Mouse (Mus musculus) urinary bladder, adult 18-20 months (tissue): ENCODE measurements around the gene Slc22a23.

Experiments
- DNase-seq, 2 experiments: peaks; one replicate each; pipeline ENCODE4 v3.0.0; 2022; ENCODE audit warnings: low spot score in 2 of 2, mixed read lengths in 2 of 2

Gene Slc22a23

DNA sequence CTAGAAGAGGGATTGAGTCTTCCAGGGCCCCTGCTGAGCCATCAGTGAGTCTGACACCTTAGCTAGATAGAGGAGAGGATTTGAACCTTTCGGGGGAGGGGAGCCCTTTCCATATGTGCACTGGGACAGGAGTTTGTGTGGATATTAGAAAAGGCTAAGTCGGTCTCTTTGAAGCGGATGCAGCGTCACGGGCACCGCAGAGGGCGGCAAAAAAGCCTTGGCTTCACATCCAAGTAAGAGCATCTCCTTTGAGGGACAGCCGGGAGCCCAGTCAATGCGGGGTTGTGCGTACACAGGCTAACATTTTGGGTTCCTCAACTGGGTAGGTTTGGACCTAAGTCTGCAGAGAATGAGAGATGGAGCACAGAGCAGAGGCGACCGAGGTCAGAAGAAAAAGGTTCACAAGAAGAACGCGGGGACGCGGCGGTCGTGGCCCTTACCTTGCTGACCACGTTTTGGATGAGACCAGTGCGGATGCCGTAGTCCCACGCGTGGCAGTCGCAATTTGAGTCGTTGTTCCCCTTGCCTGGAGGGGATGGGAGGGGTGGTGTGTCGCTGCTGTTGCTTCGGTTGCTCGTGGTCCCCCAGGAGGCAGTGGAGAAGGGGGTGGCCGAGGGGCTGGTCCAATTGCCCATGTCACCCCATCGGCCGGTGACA lies 1.1 kb downstream of the Slc22a23 start:
- peak in 1 of 2 experiments; percentile 43 for DNase-seq

DNA sequence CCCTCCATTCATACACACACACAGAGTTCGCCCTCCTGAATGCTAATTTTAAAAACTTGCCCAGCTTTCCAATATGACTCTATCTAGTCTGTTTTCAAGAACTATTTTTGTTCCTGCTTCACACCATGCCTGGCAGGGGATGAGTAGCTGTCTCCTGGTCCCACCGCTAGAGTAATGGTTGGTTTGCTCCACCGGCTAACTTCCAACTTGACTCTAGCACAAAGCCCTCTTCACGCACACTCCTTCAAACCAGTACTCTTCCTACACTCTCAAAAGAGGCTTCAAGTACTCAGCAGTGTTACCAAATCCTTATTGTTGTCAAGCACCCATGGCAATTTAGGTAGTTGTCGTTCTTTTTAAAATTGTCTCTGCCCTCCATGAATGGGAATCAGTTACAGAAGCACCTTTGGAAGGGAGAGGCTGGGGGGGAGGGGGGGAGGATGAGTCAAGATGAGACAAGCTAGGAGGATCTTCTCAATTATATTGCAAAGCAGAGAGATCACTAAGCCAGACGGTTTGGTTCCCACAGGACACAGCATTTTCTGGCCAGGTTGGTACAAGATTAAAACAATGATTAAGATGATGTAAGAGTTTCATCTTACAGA lies 2.6 kb downstream of the Slc22a23 start:
- DNase-seq = no peak

DNA sequence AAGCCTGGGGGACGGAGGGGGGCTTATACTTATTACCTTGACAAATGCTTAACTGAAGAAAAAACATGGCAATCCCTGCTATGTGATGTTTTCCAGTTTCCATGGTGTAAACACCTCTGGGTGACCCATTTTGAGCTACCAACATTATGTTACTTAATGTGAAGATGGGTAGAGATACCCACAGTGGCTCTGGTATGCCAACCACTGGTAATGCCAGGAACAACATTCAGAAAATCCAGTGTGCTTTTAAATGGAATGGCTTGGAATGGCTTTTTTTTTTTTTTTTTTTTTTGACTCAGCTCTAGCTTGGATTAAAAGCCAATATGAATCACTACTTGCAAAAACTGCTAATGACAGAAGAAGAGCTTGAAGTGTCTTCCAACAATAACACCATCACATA lies 8.1 kb downstream of the Slc22a23 start:
- DNase-seq = no peak

DNA sequence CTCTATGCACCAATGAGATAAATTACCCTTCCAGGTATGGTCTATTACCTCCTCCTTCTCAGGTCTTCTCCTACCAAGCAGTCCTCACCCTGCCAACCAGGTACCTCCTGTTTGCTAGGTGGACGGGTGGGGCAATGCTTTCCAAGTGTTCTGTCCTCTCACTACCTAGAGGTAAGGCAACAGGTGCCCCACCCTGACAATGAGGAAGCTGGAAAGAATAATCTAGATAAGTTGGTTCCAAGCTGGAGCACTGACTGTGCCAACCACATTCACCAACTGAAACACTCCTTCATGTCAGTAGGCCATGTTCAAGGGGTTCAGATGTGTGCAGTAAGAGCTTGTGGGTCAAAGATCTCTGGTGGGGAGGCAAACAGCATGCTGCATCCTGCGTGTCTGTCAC lies 10.1 kb downstream of the Slc22a23 start:
- DNase-seq = no peak

DNA sequence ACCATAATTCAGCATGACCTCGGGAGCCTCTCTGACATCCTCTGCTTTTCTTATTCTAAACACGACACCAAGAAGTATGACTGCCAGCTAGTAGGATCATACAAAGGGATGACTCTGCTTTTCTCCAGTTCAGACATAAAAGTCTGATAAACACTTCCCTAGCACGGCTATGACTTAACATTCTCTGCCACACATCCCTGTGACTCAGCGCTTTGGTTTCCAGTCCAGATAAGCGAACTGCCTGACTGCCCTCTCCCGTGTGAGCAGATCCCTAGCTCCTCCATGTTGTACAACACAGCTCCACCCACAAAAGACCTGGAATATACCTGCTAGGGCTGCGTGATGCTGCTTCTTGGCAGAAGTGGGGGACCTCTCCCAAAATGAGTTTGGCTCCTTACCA lies 12.2 kb downstream of the Slc22a23 start:
- DNase-seq = peak in 1 of 2 experiments; percentile 57

DNA sequence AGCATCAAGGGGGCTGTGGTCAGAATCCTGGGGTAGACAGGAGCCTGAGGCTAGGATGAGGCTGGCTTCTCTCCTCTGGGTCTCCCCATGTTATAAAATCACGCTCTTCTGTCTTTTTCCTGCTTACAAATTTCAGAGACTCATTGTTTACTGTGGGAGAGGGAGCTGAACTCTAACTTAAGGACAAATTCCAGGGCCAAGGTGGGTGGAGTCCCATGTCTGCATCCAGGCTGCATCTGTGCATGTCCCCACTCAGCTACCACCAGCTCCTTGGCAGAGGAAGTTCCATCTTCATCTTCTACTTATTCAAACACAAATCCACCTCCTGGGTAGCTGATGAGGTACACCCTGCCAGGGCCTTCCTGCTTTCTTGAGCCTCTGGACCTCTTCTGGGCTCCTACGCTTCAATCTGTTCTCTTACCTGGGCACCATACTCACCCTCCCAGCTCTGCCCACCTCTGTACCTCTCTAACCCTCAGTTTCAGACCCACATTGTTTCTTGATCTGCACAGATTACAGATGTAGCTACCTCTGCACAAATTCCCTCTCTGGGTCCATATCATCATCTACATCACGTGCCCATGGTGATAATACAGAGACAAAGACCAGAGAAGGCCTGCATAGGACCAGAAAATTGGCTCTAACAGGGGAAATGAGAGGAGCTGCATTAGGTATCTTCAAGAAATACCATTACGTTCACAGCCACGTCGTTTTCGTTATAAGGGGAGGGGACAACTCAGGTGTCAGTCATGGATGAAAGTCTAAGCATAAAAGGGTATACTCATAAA lies 13.4 kb downstream of the Slc22a23 start:
- DNase-seq = no peak

DNA sequence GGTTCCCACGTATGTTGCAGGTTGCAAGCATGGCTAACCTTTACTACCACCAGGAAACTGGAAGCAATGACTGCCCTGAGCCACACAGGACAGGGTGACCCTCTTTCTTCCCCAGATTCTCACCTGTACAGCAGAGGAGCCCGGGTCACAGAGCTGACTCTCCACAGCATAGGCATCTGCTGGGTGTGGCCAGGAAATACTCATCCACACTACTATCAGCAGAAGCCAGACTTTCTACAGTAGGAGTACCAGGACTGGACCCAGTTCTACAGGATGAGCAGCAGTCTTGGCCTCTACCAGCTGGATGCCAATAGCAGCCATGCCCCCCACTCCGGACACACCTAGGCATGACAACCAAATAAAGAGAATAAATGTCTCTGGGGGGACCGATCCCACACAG lies 15.4 kb downstream of the Slc22a23 start:
- no peak for DNase-seq

DNA sequence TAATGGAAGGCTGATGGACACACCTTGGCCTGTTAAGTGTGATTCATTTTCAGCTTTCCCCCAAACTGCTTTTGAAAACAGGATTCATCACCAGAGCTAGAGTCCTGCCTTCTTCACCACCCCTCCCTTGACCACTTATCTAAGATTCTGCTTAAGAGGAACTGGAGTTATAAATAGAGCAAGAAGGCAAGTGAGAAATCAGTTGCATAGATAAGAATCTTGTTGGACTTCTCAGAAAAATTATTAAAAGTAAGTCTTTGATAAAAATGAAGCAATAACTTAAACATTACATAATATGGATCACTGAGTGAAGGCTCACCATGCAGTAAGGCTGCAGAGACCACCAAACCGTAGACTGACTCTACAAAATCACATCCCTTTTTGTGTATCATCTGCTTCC lies 18.0 kb downstream of the Slc22a23 start:
- no peak for DNase-seq

DNA sequence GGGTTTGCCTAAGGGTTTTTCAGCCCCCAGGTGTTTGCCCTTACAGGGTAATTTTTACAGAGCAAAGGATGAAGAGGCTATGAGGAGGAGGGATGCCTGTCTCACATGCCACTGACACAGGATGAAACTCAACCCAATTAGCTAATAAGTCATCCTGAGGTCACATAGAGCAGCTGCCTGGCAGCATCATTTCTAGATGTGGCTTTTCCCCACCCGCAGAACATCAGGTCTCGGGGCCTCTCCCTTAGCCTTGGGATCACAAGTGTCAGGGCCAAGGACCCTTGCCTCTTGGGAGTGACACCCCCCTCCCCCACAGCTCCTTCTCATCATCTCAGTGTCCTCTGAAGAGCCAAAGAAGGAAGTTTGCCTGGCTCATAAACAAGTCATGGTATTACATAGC lies 21.6 kb downstream of the Slc22a23 start:
- no peak for DNase-seq

DNA sequence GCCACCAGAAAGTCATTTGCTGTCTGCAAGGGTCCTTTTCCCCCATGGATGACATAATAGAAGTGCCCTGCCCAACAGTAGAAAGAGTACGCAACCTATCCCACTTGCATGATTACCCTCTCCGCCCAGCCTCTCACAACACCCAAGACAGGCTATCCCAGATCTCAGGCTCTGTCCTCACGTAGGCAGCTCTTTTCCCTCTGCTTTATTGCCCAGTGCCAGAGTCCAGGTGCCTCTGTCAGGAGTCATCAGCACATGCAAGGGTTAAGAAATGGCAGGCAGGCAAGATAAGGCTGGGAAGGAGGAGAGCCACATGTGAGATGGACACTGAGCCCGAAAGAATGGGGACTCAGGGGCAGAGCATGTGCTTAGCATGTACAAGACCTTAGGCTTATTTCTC lies 24.5 kb downstream of the Slc22a23 start:
- no peak for DNase-seq

DNA sequence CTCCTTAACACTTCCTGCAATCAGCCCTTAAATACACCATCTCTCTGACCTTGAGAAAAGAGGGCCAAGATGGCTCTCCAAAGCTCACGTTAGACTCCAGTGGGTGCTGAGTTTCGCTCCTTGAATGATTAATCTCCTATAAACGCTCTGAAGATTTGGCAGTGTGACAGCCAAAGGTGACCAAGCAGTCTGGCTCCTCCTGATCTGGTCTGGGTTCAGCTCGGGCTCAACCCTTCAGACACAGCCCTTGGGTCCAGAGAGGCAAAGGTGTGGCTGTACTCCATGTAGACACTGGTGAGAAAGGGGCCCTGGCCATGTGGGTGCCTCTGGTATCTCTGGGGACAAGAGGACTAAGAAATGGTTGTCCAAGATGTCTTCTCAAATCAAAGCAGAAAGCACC lies 27.9 kb downstream of the Slc22a23 start:
- no peak for DNase-seq

DNA sequence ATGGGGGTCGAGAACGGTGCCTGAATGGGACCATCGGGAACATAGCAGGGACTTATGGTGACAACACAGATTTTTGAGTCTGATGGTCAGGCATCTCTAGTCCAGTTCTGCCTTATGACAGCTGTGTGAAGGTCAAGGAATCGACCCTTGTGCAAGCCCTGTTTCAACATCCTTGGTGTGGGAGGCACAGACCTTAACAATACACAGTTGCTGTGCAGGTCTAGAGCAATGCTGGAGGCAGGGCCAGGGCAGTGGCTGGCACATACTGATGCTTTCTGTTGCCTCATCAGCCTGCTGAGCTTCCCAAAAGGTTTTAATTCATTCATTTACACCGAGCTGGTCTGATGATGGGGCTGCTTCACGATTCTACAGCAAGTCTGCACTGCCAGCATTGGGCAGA lies 28.5 kb downstream of the Slc22a23 start:
- no peak for DNase-seq

DNA sequence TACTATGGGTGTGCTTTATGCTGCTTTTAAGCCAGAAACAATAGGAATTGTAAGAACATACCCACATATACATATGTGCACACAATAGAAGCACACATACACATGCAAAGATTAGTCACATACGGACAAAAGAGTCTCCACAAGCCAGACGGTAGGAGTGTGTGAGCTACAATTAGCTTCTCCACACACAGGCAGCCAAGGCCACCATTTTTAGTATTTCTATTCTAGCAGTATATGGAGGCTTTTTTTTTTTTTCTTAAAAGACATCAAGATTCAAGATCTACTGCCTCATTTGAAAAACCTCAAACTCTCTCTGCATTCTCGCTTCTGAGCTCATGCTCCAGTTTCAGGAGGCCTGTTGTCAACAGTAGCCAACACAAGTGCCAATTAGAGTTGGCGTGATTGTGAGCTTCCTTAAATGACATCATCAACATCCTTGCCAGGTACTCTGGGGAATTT lies 31.9 kb downstream of the Slc22a23 start:
- DNase-seq = no peak

DNA sequence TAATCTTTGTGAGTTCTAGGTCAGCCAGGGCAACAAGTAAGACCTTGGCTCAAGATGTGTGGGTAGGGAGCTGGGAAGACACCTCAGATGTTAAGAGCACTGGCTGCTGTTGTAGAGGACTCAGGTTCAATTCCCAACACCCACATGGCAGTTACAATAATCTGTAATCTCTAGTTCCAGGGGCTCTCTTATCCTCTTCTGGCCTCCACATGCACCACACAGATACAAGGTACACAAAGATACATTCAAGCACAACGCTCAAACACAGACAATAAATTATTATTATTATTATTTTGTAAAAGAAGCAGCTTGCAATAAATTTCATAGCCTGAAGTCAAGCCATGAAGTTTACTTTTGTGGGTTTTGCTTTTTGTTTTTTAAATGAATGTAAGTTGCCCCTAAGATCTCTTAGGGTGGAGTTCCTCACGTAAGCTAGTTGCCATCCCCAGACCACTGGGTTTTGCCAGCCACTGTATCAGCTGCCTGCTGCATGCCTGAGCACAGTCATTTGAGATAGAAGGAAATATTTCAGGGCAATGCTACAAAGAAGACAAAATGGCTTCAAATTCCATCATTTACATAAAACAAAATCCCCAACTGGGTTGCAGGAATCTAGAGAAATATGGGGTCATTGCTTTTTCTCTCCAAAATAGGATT lies 32.5 kb downstream of the Slc22a23 start:
- no peak for DNase-seq

DNA sequence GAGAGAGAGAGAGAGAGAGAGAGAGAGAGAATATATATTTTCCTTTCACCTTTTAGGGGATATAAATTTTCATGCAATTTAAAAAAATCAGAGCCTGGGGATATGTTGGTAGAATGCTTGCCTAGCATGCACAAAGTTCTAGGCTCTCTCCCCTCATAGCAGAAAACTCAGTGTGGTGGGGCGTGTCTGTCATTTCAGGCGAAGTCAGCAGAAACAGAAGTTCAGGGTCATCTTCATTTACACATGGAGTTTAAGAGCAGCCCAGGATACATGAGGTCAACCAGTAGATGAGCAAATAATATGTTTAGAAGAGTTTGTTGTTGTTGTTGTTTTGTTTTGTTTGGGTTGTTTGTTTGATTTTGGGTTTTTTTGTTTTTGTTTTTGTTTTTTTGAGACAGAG lies 33.4 kb downstream of the Slc22a23 start:
- no peak for DNase-seq

DNA sequence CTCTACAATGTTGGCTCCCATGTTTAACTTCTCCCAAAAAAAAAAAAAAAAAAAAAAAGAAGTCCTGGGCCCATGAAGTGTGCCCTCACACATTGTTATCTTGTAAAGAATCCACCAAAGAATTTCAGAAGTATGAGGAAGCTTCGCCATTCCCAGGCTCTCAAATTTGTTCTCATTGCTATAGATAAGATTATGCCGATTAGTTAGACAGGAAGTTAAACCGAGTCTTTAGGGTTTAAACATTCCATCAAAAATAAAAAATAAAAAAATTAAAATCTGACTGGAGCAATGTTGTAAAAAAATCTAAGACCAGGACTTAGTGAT lies 36.4 kb downstream of the Slc22a23 start:
- DNase-seq = no peak

DNA sequence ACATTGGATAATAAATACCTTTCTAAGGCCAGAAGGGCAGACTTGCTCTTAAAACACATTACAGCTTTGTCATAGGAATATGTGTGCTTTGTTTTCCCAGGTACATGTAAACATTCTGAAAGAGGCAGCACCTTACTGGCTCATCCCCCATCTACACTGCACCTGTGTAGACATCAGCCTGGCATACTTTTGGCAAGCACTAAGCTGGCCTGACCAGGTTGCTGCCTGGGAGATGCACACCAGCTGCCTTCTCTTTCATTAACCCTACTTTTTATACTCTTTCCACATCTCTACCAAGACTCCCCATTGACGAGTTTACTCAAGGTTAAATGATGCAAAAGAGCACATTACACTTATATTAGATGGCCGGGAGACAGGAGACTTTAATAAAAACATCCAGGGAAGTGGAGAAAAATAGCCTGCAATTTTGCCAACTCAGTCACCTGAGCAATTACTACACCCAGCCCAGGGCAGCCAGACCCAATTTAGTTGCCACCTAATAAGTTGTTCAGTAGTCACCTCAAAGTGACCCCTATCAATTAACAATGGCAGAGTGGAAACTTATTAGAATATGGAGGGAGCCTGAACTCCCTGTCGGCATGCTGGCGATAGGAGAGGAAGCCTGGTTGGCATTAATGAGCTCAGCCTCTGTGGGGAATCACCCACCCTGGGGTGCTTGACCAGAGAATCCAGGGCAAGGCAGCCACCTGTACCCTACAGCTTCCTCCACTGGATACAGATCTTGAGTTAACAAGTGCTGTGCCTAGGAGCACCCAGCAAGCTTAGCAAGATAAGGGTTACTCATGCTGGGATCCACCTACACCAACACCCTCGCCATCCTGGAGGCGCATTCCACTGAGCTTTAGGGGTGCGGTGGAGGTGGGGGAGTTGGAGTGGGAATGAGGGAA lies 37.0 kb downstream of the Slc22a23 start:
- no peak for DNase-seq

DNA sequence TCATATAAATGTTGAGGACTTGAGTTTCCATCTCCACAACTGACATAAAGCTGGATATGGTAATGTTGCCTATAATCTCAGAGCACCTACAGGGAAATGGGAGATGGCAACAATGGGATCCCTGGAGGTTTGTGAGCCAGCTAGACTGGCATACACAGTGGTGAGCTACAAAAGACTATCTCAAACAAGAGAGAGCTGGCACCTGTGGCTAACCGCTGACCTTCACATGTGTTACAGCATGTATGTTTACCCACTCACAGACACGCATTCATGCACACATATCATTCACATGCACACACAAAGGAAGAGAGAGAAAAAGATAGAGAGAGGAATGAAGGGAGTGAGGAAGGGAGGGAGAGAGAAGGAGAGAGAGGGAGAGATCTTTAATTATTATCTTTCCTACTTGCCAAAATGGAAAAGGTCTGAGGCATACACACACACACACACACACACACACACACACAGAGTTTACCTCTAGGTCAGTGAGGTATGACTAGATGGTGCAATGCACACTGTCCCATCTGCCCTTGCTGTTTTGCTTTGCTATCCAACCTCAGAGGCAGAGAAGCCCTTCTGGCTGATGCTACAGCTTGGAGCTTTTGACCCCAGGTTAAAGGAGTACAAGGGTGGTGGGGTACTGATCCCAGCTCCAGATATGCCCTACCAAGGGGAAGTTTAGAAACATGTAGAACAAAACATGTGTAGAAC lies 38.9 kb downstream of the Slc22a23 start:
- DNase-seq = no peak

DNA sequence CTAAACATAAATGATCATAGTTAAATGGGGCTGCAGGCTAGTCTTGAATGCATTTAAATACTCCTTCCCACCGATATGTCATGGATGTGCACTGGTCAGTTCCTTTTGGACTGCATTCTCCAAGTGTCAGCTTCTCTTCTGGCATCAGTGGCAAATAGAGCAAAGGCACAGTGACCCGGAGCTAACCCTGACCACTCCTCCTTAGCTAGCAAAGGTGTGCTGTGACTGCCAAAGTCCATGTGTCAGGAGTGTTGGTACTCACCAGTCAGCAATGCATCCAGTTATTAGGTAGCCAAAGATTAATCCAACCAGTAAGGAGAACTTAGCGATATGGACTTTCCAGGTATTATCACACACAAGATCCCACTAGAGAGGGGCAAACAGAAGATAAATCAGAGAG lies 40.1 kb downstream of the Slc22a23 start:
- DNase-seq = no peak

DNA sequence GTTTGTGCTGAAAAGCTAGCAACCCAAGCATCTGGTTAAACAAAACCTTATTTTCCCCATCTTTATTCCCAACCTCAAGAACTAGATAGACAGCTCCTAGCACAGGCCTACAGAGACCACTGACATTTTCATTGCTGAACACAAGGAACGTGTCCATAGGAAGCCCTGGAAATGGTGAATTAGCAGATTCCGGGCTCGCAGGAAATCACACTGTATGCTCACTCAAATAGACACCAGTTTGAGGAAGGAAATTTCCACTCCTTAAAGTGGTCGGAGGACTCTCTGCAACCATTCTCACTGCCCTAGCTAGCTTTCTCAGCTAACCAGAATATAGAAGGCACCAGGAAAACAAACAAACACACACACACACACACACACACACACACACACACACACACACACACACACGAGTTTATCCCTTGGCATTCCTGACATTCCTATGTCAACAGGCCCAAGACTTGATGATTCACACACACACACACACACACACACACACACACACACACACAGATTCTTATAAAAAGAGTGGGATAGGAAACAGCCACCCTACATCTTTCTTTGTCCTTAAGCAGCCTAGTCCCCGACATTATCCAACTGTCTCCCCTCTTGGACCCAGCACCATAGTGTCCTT lies 41.5 kb downstream of the Slc22a23 start:
- no peak for DNase-seq
